Mouse (Mus musculus): ENCODE measurements around the gene Pitpnc1. TPM values are rescaled to one million over a fixed set of nuclear protein-coding genes. Genes with fewer than 3 reads are reported as not detected.

Pitpnc1 gene
- total RNA-seq, 1 experiment from 2014 or later, result 39.9 TPM

DNA sequence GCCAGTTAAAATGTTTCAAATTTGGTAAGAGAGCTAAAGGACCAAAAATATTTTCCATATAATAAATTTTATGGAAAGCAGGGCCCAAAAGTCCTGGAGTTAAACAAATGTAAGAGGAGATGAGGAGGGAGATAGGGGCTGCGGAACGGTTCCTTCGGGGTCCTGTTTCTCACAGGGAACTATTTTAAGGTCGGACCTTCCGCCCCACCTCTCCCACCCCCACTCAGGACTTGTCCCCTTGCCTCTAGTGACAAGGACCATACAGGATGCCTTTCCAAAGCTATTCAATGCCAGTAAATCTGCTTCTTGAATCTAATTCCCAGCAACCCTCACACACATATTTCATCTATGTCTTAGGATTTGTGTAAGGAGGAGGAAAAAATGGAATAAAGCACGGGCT is 100.8 kb downstream of the Pitpnc1 start:
- no peak for ATAC-seq (replicated peaks in 1 of 2; ENCODE audit: insufficient read depth in 1 of 2, low FRiP score in 2 of 2, low TSS enrichment in 1 of 2, low read depth in 1 of 2, poor library complexity in 2 of 2, severe bottlenecking in 2 of 2)

DNA sequence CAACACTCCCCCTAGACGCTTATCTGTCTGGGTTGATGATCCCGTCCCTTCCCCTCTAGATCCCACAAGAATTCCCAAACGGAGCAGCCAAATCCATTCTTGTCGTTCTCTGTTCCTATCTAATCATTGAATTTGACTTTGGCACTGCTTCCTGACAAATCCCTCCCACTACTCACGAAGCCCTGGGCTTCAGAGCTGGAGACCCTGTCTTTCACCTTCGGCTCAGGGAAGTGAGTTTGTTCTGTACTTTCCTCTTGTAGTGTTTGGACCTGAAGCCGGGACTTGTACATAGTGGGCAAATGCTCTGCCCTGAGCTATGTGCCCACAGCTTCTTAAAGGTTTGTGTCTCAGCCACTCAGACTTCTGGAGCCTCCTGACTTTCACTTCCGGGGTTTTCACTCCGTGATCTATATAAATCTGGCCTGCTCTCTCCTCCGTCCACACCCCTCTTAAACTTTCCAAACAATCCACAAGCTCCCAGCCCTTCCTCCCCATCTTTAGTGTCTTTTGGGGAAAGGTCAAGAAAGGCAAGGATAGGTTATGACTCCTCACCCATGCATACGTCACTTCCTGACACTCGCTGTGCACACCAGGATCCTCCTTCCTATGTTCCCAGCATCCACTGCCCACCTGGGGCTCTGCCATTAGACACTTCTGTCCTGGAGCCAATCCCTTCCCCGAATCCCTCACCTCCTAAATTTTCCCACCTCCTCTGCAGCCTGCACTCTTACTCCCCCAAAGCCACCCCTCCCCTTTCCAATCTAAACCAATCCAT is 104.4 kb downstream of the Pitpnc1 start:
- no peak for ATAC-seq (replicated peaks in 1 of 2; ENCODE audit: insufficient read depth in 1 of 2, low FRiP score in 2 of 2, low TSS enrichment in 1 of 2, low read depth in 1 of 2, poor library complexity in 2 of 2, severe bottlenecking in 2 of 2)

DNA sequence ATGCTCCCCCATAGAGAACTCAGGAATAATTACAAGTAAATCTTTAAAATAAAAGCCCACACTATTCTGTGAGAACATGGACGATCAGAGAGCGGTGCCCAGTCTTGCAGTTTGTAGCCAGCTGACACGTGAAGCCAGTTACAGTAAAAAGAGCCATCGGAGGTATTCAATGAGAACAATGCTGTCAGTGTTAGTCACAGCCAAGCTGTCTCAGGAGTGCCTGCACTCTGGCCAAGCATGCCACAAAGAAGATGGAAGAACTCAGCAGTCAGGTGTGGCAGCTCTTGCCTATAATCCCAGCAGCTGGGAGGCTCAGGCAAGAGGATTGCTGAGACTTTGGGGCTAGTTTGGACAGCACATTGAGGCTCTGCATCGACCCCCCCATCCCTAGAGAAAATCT is 111.8 kb downstream of the Pitpnc1 start:
- ATAC-seq (replicated peaks in 1 of 2; ENCODE audit: insufficient read depth in 1 of 2, low FRiP score in 2 of 2, low TSS enrichment in 1 of 2, low read depth in 1 of 2, poor library complexity in 2 of 2, severe bottlenecking in 2 of 2), result no peak

DNA sequence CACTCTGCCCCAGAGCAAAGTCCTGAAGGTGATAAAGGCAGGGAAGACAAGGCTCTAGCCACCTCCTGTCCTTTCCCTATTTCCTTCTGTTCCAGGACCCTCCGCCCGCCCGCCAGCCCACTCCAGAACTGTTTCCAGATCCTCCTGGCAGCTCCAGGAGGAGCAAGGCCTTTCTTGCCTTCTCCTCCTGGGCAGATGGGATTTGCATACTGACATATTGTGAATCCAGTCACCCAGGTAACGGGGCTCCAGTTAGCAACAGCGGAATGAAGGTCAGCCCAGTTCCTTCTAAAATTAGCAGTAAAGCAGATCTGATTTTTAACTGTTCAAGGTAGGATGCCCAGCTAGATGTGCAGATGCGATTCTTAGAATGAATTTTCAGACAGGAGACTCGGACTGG is 114.3 kb downstream of the Pitpnc1 start:
- ATAC-seq (replicated peaks in 1 of 2; ENCODE audit: insufficient read depth in 1 of 2, low FRiP score in 2 of 2, low TSS enrichment in 1 of 2, low read depth in 1 of 2, poor library complexity in 2 of 2, severe bottlenecking in 2 of 2), result no peak

DNA sequence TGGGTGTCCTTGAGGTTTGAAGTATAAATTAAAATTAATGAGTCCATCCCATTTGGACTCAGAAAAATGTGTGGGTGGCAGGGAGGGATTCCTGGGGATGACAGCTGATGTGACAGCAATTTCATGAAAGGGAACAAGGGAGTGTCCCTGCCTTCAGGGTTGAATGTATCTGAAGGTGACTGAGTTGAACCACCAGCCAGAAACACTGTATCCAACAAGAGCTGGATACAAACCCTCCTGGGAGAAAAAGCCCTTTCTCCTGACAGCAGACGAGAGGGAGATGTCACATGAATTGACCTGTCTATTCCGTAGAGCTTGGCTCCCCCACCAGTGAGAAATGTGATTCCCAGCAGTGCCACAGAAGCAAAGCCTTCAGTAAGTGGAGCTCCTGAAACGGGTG is 115.0 kb downstream of the Pitpnc1 start:
- ATAC-seq (replicated peaks in 1 of 2; ENCODE audit: insufficient read depth in 1 of 2, low FRiP score in 2 of 2, low TSS enrichment in 1 of 2, low read depth in 1 of 2, poor library complexity in 2 of 2, severe bottlenecking in 2 of 2), result no peak

DNA sequence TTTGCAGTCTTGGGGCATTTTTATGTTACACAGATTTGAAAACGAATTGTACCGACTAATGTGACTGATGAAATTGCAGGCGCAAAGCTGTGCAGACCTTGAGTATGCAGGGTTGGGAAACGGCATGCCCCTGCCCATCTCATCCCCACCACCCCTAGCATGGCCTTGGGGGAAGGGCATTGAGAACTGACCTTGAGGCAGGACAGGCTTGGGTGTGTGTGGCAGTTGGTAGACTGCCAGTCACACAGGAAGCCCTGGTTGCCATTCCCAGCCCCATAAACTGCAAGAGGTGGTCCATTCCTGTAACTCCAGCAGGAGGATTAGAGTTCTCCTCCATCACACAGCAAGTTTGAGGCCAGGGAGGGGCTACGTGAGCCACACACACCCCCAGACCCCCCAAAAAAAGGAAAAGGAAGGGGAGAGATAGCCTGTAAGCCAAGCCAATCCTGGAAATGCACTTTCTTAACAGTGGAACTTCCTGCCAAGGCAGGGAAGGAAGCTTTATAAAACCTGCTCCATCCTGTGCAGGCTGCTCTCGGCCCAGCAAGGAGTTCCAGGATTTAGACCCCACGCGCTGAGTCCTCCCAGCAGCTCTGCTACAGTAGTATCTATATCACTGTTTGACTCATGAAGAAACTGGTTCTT is 115.9 kb downstream of the Pitpnc1 start:
- no peak for ATAC-seq (replicated peaks in 1 of 2; ENCODE audit: insufficient read depth in 1 of 2, low FRiP score in 2 of 2, low TSS enrichment in 1 of 2, low read depth in 1 of 2, poor library complexity in 2 of 2, severe bottlenecking in 2 of 2)

DNA sequence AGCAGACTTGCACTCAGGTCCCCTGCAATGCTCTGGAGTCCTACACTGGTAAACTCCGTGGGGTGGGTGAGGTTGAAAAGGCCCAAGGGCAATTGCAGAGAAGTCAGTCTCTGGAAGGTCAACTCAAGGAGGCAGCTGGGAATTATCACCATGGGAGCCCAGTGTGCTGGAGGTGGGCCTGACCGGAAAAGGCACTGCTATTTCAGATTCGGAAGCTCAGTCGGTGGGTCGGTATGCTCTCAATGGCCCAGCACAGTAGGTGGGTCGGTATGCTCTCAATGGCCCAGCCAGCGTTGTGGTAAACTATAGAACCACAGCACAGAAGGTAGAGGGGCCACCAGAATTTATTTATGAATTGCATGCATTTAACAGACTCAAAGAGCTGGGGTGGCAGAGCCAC is 117.9 kb downstream of the Pitpnc1 start:
- no peak for ATAC-seq (replicated peaks in 1 of 2; ENCODE audit: insufficient read depth in 1 of 2, low FRiP score in 2 of 2, low TSS enrichment in 1 of 2, low read depth in 1 of 2, poor library complexity in 2 of 2, severe bottlenecking in 2 of 2)

DNA sequence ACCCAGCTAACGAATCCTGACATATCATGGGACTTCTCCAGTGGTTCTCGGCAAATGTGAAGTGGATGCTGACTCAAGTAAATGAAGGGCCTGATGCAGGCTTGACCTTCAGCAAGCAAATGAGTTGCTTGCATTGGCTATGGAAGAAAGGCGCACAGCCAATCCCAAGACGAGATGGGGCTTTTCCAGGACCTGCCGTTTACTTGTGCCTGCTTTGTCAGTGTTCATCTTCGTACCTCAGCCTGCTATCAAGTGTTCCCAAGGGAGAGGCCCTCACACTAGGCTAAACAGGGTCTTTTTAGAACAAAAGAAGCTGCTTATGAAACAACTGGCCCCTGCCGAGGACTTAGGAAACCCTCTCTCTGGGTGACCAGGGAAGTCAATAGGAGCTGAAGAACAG is 120.7 kb downstream of the Pitpnc1 start:
- no peak for ATAC-seq (replicated peaks in 1 of 2; ENCODE audit: insufficient read depth in 1 of 2, low FRiP score in 2 of 2, low TSS enrichment in 1 of 2, low read depth in 1 of 2, poor library complexity in 2 of 2, severe bottlenecking in 2 of 2)

DNA sequence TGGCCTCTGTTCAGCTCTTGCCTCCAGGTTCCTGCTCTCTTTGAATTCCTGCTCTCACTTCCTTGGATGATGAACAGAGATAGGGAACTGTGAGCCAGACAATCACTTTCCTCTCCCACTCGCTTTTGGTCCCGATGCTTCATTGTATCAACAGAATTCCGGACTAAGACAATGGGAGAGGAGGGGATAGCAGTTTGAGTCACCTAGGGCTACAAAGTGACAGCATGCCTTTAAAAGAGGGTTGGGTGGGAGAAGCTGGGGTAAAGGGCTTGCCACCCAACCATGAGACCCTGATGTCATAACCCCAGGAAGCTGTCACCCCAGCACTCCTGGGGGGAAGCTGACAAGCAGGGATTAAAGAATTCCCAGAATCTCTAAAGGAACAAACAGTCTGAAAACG is 127.5 kb downstream of the Pitpnc1 start:
- no peak for ATAC-seq (replicated peaks in 1 of 2; ENCODE audit: insufficient read depth in 1 of 2, low FRiP score in 2 of 2, low TSS enrichment in 1 of 2, low read depth in 1 of 2, poor library complexity in 2 of 2, severe bottlenecking in 2 of 2)

DNA sequence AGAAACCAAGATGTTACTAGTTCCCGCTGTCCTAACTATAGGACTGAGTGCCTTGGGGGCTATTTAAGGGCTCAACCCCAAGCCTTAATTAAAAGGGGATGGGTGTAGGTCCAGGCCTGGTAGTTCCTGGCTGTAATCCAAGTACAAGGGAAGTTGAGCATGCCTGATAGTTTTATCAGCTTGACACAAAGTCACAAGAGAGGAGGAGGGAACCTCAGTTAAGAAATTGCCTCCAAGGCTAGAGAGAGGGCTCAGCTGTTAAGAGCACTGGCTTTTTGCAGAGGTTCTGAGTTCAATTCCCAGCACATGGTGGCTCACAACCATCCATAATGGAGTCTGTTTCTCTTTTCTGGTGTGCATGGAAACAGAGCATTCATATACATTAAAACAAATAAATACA is 128.1 kb downstream of the Pitpnc1 start:
- ATAC-seq (replicated peaks in 1 of 2; ENCODE audit: insufficient read depth in 1 of 2, low FRiP score in 2 of 2, low TSS enrichment in 1 of 2, low read depth in 1 of 2, poor library complexity in 2 of 2, severe bottlenecking in 2 of 2), result peak in 1 of 2 experiments; percentile 17; a peak in 1 of 4 replicates

DNA sequence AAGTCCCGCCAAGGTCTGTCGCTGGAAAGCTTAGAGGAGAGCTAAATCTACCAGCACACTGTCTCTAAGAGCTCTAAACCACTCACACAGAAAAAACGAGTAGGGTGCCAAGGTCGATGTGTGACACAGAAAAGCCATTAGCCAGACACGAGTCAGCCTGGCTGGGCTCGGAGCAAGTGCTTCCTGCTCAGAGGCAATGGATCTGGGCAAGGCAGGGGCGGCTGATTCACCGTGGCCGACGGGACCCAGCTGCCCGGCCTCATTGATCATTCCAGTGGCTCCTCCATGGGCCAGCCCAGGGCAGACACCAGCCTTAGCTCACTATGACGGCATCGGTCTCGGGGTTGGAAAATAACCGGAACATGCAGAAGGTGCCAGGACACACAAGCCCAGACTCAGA is 129.2 kb downstream of the Pitpnc1 start:
- ATAC-seq (replicated peaks in 1 of 2; ENCODE audit: insufficient read depth in 1 of 2, low FRiP score in 2 of 2, low TSS enrichment in 1 of 2, low read depth in 1 of 2, poor library complexity in 2 of 2, severe bottlenecking in 2 of 2), result no peak

DNA sequence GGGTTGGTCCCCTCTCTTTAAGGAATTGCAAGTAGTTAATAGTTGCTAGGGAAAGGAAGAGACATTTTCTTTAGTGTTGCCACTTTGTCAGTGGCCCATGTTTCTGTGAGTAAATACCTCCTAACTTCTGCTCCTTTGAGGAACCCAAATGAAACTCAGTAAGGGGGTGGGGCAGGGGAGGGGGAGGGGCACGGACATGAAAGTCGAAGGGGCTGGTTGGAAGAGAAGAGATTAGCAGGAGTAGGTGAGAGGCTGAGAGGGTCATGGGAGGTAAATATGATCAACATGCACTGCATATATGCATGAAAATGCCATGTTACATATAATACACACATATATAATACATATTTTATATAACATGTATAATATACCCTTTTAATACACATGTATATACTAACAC is 129.7 kb downstream of the Pitpnc1 start:
- no peak for ATAC-seq (replicated peaks in 1 of 2; ENCODE audit: insufficient read depth in 1 of 2, low FRiP score in 2 of 2, low TSS enrichment in 1 of 2, low read depth in 1 of 2, poor library complexity in 2 of 2, severe bottlenecking in 2 of 2)

DNA sequence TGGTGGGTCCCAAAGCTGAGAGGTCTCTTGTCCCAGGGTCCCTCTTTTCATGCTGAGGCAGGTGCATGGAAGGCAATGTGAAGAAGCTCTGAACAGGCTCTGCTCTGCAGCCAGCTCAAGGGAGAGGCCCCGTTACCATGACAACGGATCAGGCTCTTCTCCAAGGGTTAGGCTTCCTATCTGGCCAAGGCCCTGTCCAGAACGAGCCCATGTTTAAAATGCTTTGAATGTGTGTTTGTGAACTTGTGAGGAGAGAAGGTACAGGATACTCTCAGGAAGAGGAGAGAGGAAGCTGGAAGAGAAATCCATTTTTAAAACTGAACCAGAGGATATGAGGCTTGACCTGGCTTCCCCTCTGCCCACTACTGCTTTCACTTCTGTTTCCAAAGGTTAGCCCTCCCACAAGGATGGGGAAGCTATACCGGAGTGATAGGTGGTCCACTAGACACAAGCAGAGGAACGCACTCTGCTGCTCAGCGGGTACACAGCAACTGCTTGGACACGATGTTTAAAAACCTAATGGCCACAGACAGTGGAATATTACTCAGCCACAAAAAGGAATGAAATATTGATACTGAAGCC is 131.2 kb downstream of the Pitpnc1 start:
- ATAC-seq (replicated peaks in 1 of 2; ENCODE audit: insufficient read depth in 1 of 2, low FRiP score in 2 of 2, low TSS enrichment in 1 of 2, low read depth in 1 of 2, poor library complexity in 2 of 2, severe bottlenecking in 2 of 2), result no peak

DNA sequence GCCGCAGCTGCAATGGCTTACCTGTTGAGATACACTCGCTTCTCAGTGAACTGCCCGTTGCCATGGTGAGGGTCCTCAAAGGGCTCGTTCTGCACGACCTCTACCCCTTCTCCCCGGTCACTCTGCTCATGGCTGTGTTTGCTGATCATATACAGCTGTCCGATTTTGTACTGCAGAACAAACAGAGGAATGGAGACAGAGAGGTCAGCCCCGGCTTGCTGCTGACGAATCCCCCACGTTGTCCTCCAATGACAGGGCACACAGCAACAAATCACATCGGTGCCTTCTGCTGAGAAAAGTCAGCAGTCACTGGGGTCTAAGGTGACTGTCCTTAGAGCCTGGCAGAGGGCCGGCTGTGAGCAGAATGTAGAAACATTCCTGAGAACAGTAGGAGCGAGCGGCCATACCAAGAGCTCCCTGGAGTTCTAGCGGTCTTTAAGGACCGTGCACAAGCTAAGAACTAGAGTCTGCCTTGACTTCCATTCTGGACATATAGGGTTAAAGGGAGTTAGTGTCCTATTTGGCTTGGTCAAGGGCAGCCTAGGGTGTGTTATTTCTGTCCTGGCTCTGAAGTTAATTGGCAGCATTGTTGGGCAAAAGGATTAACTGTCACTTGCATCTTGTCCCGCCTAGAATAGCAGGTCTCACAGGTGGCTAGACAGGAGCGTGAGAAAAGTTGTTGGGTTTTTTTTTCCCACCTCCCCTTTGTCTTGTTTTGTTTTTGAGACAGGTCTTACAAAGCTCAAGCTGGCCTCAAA is 132.9 kb downstream of the Pitpnc1 start:
- ATAC-seq (replicated peaks in 1 of 2; ENCODE audit: insufficient read depth in 1 of 2, low FRiP score in 2 of 2, low TSS enrichment in 1 of 2, low read depth in 1 of 2, poor library complexity in 2 of 2, severe bottlenecking in 2 of 2), result no peak

DNA sequence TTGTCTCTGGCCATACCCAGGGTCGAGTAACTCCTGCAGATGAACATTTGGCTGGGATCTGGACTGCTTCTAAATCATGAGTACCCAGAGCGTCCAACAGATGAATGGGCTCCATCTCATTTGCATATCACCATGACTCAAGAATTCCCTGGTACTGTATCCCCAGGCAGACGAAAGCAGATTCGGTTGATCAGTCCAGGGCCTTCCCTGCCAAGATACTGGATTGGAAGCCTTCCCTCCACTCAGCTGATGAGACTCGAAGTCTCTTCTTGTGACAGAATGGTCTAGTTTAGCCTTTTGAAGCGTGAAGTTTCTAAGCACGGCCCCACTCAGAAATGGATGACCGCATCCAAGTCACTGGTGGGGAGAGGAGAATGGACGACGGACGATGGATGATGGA is 134.7 kb downstream of the Pitpnc1 start:
- ATAC-seq (replicated peaks in 1 of 2; ENCODE audit: insufficient read depth in 1 of 2, low FRiP score in 2 of 2, low TSS enrichment in 1 of 2, low read depth in 1 of 2, poor library complexity in 2 of 2, severe bottlenecking in 2 of 2), result no peak

DNA sequence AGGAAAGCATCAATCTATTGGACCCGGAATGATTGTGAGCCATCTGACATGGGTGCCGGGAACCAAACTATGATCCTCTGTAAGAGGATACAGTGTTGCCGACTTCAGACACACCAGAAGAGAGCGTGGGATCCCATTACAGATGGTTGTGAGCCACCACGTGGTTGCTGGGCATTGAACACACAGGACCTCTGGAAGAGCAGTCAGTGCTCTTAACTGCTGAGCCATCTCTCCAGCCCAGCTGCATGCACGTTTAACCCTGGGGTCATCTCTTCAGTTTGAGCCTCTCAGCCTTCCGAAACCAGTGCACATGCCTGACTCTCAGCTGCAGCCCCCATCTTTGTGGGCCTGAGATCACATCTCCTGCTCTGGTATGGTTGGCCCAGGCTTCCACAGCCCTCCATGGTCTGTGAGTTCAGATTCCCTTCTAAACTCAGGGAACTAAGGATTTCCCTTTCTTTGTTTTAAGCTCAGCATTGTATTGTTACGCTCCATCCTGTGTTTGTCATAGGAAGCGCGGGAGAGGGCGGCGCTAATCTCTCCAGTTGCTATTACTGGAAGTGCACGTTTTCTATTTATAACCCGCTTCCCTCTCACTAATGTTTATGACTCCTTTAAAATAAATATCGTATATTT is 135.5 kb downstream of the Pitpnc1 start:
- ATAC-seq (replicated peaks in 1 of 2; ENCODE audit: insufficient read depth in 1 of 2, low FRiP score in 2 of 2, low TSS enrichment in 1 of 2, low read depth in 1 of 2, poor library complexity in 2 of 2, severe bottlenecking in 2 of 2), result no peak

DNA sequence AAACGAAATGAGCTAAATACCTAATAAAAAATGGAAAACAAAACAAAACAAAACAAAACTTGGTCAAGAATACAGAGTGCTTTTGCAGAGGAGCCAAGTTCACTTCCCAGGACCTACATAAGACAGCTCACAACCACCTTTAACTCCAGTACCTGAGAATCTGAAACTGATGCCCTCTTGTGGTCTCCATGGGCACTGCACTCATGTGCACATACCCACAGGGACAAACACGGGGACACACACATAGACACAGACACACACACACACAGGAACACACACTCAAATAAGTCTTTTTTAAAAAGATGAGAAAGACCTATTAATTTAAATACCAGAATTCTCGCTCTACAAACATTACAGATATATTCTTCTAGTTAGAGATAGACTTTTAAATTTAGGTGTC is 137.6 kb downstream of the Pitpnc1 start:
- no peak for ATAC-seq (replicated peaks in 1 of 2; ENCODE audit: insufficient read depth in 1 of 2, low FRiP score in 2 of 2, low TSS enrichment in 1 of 2, low read depth in 1 of 2, poor library complexity in 2 of 2, severe bottlenecking in 2 of 2)

DNA sequence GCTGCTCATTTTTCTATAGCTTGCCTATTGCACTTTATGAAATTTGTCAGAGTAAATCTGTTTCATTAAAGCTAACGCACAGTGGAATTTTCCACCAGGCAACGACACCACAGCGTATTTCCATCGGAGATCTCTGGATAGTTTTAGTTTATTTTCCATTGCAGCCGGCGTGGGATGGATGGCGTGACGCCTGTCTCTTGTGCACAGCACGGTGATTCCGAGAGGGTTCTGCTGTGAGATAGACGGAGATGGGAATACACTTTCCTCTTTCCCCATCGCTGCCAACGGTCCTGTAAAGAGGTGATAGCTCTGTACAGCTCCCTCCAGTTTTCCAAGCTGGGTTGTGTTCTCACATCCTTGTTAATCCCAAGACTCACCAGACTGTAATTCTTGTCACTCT is 138.2 kb downstream of the Pitpnc1 start:
- ATAC-seq (replicated peaks in 1 of 2; ENCODE audit: insufficient read depth in 1 of 2, low FRiP score in 2 of 2, low TSS enrichment in 1 of 2, low read depth in 1 of 2, poor library complexity in 2 of 2, severe bottlenecking in 2 of 2), result no peak
